Mouse (Mus musculus): ENCODE data around the gene Pla2g4f.

- TF ChIP-seq CTCF (IDR thresholded peaks at IDR 0.05; ENCODE audit: insufficient read depth, low read length): no peak
- TF ChIP-seq POLR2A (IDR thresholded peaks at IDR 0.05; ENCODE audit: borderline replicate concordance, extremely low read depth, low read depth, low read length): no peak
Measured at GRCm38 (mm10) chr2:120312276-120312825, 1.6 kb downstream of the Pla2g4f start.
